Mouse (Mus musculus): ENCODE data around the gene Itga2.

- no peak for TF ChIP-seq CTCF (IDR thresholded peaks at IDR 0.05; ENCODE audit: control insufficient read depth, insufficient read depth, insufficient replicate concordance, low read depth, low read length)
- no peak for TF ChIP-seq POLR2A (IDR thresholded peaks at IDR 0.05; ENCODE audit: control insufficient read depth, low read depth, low read length)
Measured at GRCm38 (mm10) chr13:114838535-114838990, 93.3 kb downstream of the Itga2 start.
